Mouse (Mus musculus) common myeloid progenitor, adult 5-6 weeks (primary cell): ENCODE data around the gene Nol4l. TPM values are rescaled to one million over a fixed set of nuclear protein-coding genes. Genes with fewer than 3 reads are reported as not detected.

Experiments
- ATAC-seq: replicated peaks from 2 replicates; pipeline ENCODE4 v1.8.0; 2016; ENCODE audit warnings: low read depth, mild to moderate bottlenecking, moderate TSS enrichment, inconsistent platforms; ENCODE audit not compliant: poor library complexity, severe bottlenecking
- total RNA-seq: library from RNA; stranded (forward); fragments of 200-1000, 187-1606 nt; gene quantifications from 2 replicates; pipeline ENCODE4 v1.2.3, GENCODE M21; 2017

The Nol4l gene
- total RNA-seq = 7.3 and 7.4 TPM in 2 replicates

DNA sequence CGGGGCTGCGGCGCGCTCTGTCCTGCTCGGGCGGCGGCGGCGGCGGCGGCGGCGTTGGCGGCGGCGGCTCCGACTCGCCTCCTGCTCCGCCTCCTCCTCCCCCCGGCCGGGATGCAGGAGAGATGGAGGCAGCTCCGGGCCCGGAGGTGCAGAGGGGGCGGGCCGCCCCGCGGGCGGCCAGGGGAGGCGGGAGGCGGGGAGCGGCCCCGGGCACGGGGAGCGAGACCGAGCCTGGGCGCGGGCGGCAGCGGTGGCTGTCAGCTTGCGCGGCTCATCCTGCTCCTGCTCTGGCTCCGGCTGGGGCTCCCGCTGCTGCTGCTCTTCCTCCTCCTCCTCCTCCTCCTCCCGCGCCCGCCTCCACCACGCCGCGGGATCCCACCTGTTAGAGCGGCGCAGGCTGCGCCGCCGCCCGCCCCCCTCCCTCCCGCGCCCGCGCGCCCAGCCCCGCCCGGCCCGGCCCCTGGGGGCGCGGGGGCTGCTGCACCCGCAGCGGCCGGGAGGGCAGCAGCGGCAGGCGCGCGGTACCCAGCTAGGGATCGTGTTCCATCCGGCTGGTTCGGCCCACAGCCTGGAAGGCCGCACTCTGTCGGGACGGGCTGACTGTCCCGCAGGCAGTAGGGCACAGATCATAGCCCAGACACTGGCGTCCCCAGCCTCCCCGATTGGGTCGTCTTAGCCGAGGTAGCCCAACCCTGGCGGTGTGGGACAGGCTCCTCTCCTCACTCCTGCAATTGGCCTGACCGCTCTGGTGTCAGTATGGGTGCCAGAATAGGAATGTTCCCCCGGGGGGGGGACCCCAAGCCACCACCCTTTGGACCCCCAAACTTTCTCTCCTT is at the start of gene Nol4l:
Nol4l (minus strand) TSS at position 41 of the 836 bp plus-strand sequence.
- no peak for ATAC-seq

DNA sequence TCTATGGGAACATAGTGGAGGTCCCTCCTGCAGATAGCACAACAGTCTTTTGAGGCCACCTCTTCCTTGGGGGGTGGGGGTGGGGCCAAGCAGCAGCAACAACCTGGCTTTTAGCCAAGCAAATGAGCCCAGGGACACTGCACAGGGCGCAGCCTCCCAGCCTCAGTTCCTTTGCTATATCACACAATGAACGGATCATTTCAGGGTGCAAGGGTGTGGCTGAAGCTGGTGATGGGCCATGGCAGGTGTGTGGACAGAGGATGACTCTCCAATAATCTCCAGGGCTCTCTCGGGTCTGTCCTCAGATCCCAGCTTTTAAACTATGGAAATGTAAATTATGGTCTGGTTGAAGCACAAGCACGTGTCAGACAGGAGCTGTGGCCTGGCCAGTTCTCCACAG is 47.4 kb upstream of the Nol4l start:
- ATAC-seq = peak; percentile 40; the same call in 1 of the 2 replicates

DNA sequence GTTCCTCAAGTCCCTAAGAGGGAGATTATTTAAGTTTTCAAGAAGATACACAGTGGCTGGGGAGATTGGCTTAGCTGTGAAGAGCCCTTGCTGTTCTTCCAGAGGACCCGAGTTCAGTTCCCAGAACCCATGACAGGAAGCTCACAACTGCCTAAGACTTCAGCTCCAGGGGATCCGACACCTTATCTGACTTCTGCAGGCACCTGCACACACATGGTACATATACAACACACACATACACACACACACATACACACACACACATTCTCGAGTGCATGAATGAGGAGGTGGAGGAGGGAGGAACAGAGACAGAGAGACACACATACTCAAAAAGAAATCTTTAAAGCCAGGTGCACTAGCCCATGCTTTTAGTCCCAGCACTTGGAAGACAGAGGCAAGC is 46.4 kb upstream of the Nol4l start:
- no peak; the same call in 1 of the 2 replicates for ATAC-seq

DNA sequence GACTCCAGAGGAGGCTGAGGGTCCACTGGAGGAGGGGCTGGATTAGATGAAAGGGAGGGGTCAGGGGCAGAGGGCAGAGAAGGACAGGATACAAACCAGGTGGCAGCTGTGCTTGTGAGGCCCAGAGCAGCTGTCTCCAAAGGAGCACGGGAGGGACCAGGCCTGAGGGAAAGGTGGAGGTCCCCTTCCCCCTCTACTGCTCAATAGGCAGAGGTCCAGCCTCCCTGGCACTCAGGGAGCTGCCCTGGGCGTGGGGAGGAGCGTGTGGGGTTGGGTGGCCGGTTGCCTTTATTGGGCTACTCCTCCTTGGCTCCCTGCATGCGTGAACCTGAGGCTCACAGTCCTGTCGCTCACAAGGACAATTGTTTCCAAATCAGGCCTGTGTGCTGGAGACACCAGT is 45.8 kb upstream of the Nol4l start:
- no peak for ATAC-seq

DNA sequence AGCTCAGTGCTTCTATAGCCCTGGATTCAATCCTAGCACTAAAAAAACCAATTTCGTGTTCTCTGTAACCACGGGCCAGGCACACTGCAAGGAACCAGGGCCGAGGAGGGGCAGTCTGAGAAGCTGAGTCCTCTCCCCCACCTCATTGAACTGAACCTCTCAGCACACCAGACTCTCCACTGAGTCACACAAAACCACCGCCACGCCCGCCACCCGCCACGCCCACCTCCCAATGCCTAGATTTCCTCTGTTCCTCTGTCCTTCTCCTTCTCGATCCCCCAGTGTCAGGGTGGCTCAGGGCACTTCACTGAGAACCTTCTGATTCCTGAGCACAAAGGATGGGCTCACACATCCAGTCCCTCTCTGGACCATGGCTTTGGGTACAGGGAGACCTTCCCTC is 43.3 kb upstream of the Nol4l start:
- no peak for ATAC-seq

DNA sequence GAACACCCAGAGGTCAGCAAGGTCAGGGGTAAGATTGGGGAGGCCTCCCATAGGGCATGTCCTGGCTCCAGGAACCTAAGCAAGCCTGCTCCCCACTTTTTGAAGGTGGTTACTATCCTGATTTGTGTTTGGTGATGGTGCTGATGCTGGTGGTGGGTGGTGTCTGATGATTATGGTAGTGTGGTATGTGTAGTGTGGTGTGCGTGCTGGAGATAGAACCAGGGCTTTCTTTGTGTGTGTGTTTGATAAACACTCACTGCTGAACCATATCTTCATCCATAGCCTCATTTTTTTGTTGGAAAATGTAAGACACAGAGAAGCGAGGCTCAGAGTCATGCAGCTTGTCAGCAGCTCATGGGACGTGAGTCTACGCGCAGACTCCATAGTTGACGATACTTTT is 38.8 kb upstream of the Nol4l start:
- ATAC-seq = peak; percentile 84

GRCm38 (mm10) chr2:153568013-153568412 is 38.2 kb upstream of the Nol4l start:
- peak; percentile 59 for ATAC-seq

GRCm38 (mm10) chr2:153564343-153564742 is 34.6 kb upstream of the Nol4l start:
- no peak for ATAC-seq

- ATAC-seq = peak; percentile 43
Observed at GRCm38 (mm10) chr2:153561564-153561963, 31.8 kb upstream of the Nol4l start.

GRCm38 (mm10) chr2:153560664-153561541 is 31.1 kb upstream of the Nol4l start:
- ATAC-seq = peak; percentile 48

DNA sequence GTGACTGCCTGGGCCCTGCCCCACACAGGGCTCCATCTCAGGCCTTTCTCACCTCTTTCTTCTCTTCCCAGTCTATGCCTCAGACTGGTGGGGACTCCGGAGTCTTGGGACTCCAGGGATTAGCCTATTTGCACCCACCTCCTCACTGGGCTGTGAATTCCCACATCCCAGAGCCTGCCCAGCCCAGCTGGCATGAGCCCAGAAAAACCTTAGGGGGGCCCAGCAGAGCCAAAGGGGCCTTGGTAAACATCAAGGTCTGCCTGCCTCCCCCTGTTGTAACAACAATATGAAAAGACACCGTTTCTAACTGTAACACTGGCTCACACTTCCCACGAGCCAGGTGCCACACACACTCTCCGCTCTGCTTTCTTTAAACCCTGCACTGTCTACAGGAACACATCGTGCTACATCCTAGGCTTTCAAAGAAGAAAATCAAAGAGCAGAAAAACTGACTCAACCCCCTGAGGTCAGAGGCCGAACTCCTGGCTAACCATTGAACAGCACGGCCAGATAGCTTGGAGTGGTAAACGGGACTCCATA is 29.9 kb upstream of the Nol4l start:
- no peak for ATAC-seq

GRCm38 (mm10) chr2:153558464-153558863 is 28.7 kb upstream of the Nol4l start:
- peak; percentile 10 for ATAC-seq

- ATAC-seq = 0 out of 2 replicates have a peak, but pooled peaks have one; percentile 9
Observed at GRCm38 (mm10) chr2:153557259-153557658, 27.5 kb upstream of the Nol4l start.

GRCm38 (mm10) chr2:153556208-153556607 is 26.4 kb upstream of the Nol4l start:
- no peak for ATAC-seq

DNA sequence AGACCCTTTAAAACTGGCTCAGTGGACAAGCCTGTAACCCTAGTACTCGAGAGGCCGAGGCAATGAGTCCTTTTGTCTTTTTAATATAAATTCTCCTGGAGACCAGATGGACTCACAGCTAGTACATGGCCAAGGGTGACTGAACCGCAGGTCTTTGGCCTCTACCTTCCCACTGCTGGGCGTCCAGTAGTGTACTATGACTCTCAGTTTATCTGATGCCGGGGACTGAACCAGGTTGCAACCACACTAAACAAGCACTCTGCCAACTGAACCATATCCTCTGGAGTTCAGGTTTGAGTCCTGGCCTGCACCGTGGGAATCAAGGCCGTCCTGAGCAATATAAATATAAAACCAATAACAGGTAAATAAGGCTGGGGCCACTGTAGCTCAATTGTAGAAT is 24.8 kb upstream of the Nol4l start:
- ATAC-seq = no peak

DNA sequence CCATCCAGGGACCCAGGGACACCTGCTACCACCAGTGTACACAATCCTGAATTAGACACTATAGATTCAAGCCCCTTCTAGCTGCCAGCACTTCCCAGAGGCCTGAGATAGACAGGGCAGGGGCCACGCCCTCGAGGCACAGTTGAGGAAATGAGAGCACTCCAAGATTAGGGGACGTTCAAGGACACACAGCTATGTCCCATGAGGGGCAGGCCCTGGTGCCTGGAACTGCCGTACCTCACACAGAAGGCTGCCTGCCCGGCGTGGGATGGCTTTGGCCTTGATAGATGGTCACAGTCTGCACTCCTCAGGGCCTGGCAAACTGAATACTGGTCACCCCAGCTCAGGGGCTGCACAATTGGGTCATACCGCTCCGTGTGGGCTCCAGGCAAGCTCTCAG is 19.7 kb upstream of the Nol4l start:
- peak; percentile 73 for ATAC-seq

- no peak for ATAC-seq
Observed at GRCm38 (mm10) chr2:153548221-153548923, 18.6 kb upstream of the Nol4l start.

GRCm38 (mm10) chr2:153547633-153548032 is 17.9 kb upstream of the Nol4l start:
- ATAC-seq = no peak

GRCm38 (mm10) chr2:153546972-153547371 is 17.2 kb upstream of the Nol4l start:
- ATAC-seq = no peak

GRCm38 (mm10) chr2:153546471-153546870 is 16.7 kb upstream of the Nol4l start:
- ATAC-seq = no peak
